Mouse (Mus musculus) right cerebral cortex, postnatal 10 days (tissue): Measurements from ENCODE around the gene Opa3.

Source experiments
- DNase-seq, 2 experiments: peaks; one replicate each; pipeline ENCODE4 v3.0.0; 2021; ENCODE audit warnings: low spot score in 2 of 2

Gene Opa3

GRCm38 (mm10) chr7:19227883-19228792, at the start of gene Opa3:
Gene Opa3 (plus strand): TSS chr7:19228334.
- DNase-seq = peak; percentile 100

GRCm38 (mm10) chr7:19178443-19179092, 49.6 kb upstream of the Opa3 start:
- DNase-seq = peak; percentile 86 to 90

GRCm38 (mm10) chr7:19179173-19179572, 49.0 kb upstream of the Opa3 start:
- peak; percentile 79 to 80 for DNase-seq

GRCm38 (mm10) chr7:19179936-19180335, 48.2 kb upstream of the Opa3 start:
- DNase-seq = peak in 1 of 2 experiments; percentile 23

GRCm38 (mm10) chr7:19180862-19181429, 47.2 kb upstream of the Opa3 start:
- peak in 1 of 2 experiments; percentile 24 for DNase-seq

- peak in 1 of 2 experiments; percentile 25 for DNase-seq
These were observed 43.9 kb upstream of the Opa3 start for GRCm38 (mm10) chr7:19184250-19184649.

GRCm38 (mm10) chr7:19184758-19185157, 43.4 kb upstream of the Opa3 start:
- DNase-seq = peak in 1 of 2 experiments; percentile 49

GRCm38 (mm10) chr7:19194676-19195075, 33.5 kb upstream of the Opa3 start:
- DNase-seq = peak in 1 of 2 experiments; percentile 32

GRCm38 (mm10) chr7:19196676-19197075, 31.5 kb upstream of the Opa3 start:
- DNase-seq = no peak

- no peak for DNase-seq
These were observed 30.1 kb upstream of the Opa3 start for GRCm38 (mm10) chr7:19197985-19198384.

- DNase-seq = no peak
These were observed 26.5 kb upstream of the Opa3 start for GRCm38 (mm10) chr7:19201660-19202059.

GRCm38 (mm10) chr7:19202065-19202850, 25.9 kb upstream of the Opa3 start:
- no peak for DNase-seq

- DNase-seq = no peak
These were observed 19.8 kb upstream of the Opa3 start for GRCm38 (mm10) chr7:19208201-19208910.

- DNase-seq = peak in 1 of 2 experiments; percentile 67
These were observed 19.1 kb upstream of the Opa3 start for GRCm38 (mm10) chr7:19208944-19209472.

GRCm38 (mm10) chr7:19209494-19209893, 18.6 kb upstream of the Opa3 start:
- no peak for DNase-seq

- no peak for DNase-seq
These were observed 18.1 kb upstream of the Opa3 start for GRCm38 (mm10) chr7:19210010-19210409.

GRCm38 (mm10) chr7:19211041-19211675, 17.0 kb upstream of the Opa3 start:
- no peak for DNase-seq

GRCm38 (mm10) chr7:19211996-19212755, 16.0 kb upstream of the Opa3 start, which contains the start of gene Gpr4:
Gene Gpr4 (plus strand): TSS chr7:19212538.
- no peak for DNase-seq

- no peak for DNase-seq
These were observed 14.7 kb upstream of the Opa3 start for GRCm38 (mm10) chr7:19213385-19213784.
